Mouse (Mus musculus) midbrain, embryonic 13.5 days (tissue): ENCODE results near the gene Lgals9. TPM values are rescaled to one million over a fixed set of nuclear protein-coding genes. Genes with fewer than 3 reads are reported as not detected.

ENCODE experiments used
- ATAC-seq: fragments of 200-750 bp; cut with Nextera tagmentation; 2 replicates; pipeline ENCODE4 v1.8.0; 2017; ENCODE audit warnings: mild to moderate bottlenecking, moderate TSS enrichment, moderate library complexity
- H3K27ac ChIP-seq: fragments of 300-500 bp; sonication (generic); 2 replicates; pipeline ENCODE4 v1.5.1; 2015; ENCODE audit warnings: inconsistent platforms, mild to moderate bottlenecking, moderate library complexity
- H3K27me3 ChIP-seq: fragments of 300-500 bp; sonication (generic); 2 replicates; pipeline ENCODE4 v1.6.1; 2015; ENCODE audit warnings: mild to moderate bottlenecking, inconsistent platforms
- H3K36me3 ChIP-seq: fragments of 300-500 bp; sonication (generic); 2 replicates; pipeline ENCODE4 v1.6.1; 2015; ENCODE audit warnings: mild to moderate bottlenecking, inconsistent platforms
- H3K4me1 ChIP-seq: fragments of 300-500 bp; sonication (generic); replicated peaks from 2 replicates; pipeline ENCODE4 v1.6.1; 2015; ENCODE audit warnings: inconsistent platforms
- H3K4me2 ChIP-seq: fragments of 300-500 bp; sonication (generic); replicated peaks from 2 replicates; pipeline ENCODE4 v1.6.1; 2015; ENCODE audit warnings: moderate library complexity, mild to moderate bottlenecking, inconsistent platforms
- H3K4me3 ChIP-seq: fragments of 300-500 bp; sonication (generic); replicated peaks from 2 replicates; pipeline ENCODE4 v1.5.1; 2015; ENCODE audit warnings: mild to moderate bottlenecking, inconsistent platforms
- H3K9ac ChIP-seq: fragments of 300-500 bp; sonication (generic); replicated peaks from 2 replicates; pipeline ENCODE4 v1.6.1; 2015; ENCODE audit warnings: mild to moderate bottlenecking, inconsistent platforms
- H3K9me3 ChIP-seq: fragments of 300-500 bp; sonication (generic); 2 replicates; pipeline ENCODE4 v1.6.1; 2016; ENCODE audit warnings: mild to moderate bottlenecking, inconsistent platforms
- WGBS: fragments of 180-500 bp; shearing (Covaris S2); methylation state at CpG from one replicate; pipeline ENCODE4 v1.1.7; 2015; 5-methylcytosine and 5-hydroxymethylcytosine counted together
- polyA plus RNA-seq: library from polyadenylated mRNA; unstranded; fragments of >200 nt; fragmentation: Nextera tagmentation; extraction: Ambion mirVana; gene quantifications from 2 replicates; pipeline ENCODE4 v1.2.1, GENCODE M21; 2015

The Lgals9 gene
- polyA plus RNA-seq, 1 experiment from 2014 or later = 4.2 TPM

DNA sequence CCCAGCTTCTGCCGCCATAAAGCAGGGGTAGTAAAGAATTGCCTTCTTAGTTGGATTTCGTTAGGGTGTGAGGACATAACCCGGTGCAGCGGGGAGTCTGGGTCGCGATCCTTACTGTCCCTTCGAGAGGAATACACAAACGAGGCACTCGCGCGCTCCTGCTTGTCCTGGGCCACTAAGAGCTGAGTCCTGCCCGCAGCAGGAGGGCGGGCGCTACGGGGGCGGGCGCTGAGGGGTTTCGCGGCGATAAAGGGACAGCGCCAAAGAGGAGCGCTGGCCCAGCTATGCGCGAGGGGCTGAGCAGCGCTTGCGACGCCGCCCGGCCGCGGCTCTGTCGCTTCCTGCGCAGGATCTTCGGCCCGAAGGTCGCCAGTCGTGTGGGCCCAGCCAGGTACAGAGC is 59.8 kb downstream of the Lgals9 start:
- peak; percentile 45; the same call in 1 of the 2 replicates for ATAC-seq
- under 1% methylated on average over 35 of the region's 37 CpGs for WGBS
- Histone ChIP-seq H3K9ac (peak overlapping the region; percentile 46), H3K4me1 (peaks cover 6% of the 10 kb centered on the region), H3K4me2 (peak overlapping the region; percentile 58), H3K27me3 (peaks cover 52% of the 10 kb centered on the region), H3K36me3 (no peaks in the 10 kb centered on the region), H3K27ac (no peak overlapping the region), H3K9me3 (no peaks in the 10 kb centered on the region), H3K4me3 (peak overlapping the region; percentile 39)

DNA sequence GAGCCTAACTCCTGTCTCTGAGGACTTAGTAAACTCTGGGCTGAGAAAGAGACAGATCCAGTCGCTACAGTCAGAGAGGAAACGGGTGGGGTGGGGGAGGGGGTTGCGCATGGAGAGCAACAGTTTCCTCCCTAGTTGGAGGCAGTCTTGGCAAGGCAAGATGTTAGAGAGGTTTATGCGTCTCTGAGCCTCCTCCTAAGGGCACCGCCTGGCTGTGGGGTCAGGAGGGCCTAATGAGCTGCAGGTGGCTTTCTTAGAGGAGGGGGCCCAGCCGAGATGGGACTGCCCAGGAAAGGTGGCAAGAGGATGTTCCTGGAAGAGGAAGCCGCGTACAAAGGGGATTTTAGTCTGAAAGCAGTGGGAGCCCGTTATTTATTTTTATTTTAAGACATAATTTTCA is 60.6 kb downstream of the Lgals9 start:
- no peak overlapping the region for H3K27ac ChIP-seq
- 13% methylated on average over 9 of the region's 9 CpGs for WGBS
- H3K4me2 ChIP-seq = no peak overlapping the region
- H3K9me3 ChIP-seq = no peaks in the 10 kb centered on the region
- no peaks in the 10 kb centered on the region for H3K36me3 ChIP-seq
- no peak for ATAC-seq
- H3K4me3 ChIP-seq = no peak overlapping the region
- no peak overlapping the region for H3K9ac ChIP-seq
- H3K27me3 ChIP-seq = peaks cover 52% of the 10 kb centered on the region
- peaks cover 6% of the 10 kb centered on the region for H3K4me1 ChIP-seq

DNA sequence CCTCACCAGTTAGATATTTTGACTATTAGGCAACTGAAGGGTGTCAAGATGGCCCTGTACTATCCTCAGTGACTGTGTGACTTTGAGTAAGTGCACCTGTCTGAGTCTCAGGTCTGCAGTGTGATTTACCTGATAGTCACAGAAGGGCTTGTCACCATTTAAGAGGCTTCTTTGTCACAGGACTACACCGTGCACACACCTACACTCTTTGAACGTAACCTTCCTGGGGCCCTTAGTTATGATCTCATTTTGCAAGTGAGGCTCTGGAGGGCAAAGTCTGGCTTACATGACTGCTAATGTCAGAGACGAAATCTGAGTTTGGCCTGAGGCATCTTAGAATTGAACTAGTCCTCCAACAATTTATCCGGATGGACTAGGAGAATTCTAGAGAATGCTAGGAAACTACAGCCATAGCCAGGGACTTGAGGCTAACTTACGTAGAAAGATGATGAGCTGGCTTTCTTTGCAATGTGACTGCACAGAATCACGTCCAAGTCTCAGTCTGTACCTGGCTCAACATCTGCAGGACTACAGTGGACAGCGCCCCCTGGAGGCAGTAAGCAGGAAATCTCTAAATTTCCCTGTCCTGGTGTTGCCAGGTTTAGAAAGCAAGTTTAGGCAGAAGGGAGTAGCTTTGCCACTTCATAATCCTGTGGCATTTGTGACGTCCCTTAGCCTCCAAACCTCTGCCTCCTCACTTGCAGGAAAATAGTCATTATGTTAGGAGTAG is 61.9 kb downstream of the Lgals9 start:
- Histone ChIP-seq H3K9me3 (no peaks in the 10 kb centered on the region), H3K9ac (no peak overlapping the region), H3K4me1 (peaks cover 6% of the 10 kb centered on the region), H3K4me2 (no peak overlapping the region), H3K36me3 (no peaks in the 10 kb centered on the region), H3K27ac (no peak overlapping the region), H3K4me3 (no peak overlapping the region), H3K27me3 (peaks cover 52% of the 10 kb centered on the region)
- 41% methylated on average over 8 of the region's 8 CpGs for WGBS
- ATAC-seq = no peak

DNA sequence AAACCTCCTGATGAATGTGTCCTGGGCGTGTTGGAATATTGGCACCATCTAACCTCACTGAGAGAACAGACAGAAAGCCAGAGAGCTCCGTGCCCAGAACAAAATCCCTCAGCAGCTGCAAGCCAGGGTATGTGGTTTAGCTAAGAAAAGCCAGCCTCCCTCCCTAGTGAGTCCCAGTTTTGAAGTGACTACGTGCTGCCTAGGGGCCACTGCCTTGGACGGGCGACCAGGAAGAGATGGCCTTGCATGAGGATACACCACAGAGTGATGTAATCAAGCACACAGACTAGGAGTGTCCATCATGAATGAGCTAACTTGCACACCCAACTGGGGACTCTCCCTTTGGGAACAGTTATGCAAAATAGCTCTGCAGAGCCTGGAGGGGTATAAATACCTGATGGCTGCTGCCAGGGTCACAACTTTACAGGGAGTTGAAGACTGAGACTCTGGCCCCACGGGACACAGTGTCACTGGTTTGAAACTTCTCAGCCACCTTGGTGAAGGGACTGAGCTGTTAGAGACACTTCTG is 64.3 kb downstream of the Lgals9 start, which contains the start of gene Nos2:
Gene Nos2, plus strand, starts transcription at position 377 of the 529 bp plus-strand sequence.
- ATAC-seq = no peak
- H3K9me3 ChIP-seq = no peaks in the 10 kb centered on the region
- H3K4me1 ChIP-seq = peaks cover 6% of the 10 kb centered on the region
- no peaks in the 10 kb centered on the region for H3K36me3 ChIP-seq
- peaks cover 34% of the 10 kb centered on the region for H3K27me3 ChIP-seq
- no peak within 1 kb of the TSS for H3K9ac ChIP-seq
- no peak within 1 kb of the TSS for H3K4me2 ChIP-seq
- H3K4me3 ChIP-seq = no peak within 1 kb of the TSS
- no peak within 1 kb of the TSS for H3K27ac ChIP-seq
- WGBS = 63% methylated on average over 6 of the region's 6 CpGs

DNA sequence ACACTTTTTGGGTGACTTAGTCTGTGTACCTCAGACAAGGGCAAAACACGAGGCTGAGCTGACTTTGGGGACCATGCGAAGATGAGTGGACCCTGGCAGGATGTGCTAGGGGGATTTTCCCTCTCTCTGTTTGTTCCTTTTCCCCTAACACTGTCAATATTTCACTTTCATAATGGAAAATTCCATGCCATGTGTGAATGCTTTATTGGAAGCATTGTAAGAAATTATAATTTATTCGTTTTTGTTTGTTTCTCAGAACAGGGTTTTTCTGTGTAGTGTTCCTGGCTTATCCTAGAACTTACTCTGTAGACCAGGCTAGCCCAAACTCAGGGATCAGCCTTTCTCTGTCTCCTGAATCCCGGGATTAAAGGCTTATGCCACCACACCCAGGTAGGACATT is 65.0 kb downstream of the Lgals9 start:
- no peak overlapping the region for H3K9ac ChIP-seq
- H3K4me1 ChIP-seq = peaks cover under 1% of the 10 kb centered on the region; the same call in 1 of the 2 replicates
- WGBS = 69% methylated on average over 4 of the region's 4 CpGs
- no peak for ATAC-seq
- peaks cover 27% of the 10 kb centered on the region for H3K27me3 ChIP-seq
- no peak overlapping the region for H3K27ac ChIP-seq
- no peak overlapping the region for H3K4me3 ChIP-seq
- no peaks in the 10 kb centered on the region for H3K9me3 ChIP-seq
- H3K4me2 ChIP-seq = no peak overlapping the region
- H3K36me3 ChIP-seq = no peaks in the 10 kb centered on the region

DNA sequence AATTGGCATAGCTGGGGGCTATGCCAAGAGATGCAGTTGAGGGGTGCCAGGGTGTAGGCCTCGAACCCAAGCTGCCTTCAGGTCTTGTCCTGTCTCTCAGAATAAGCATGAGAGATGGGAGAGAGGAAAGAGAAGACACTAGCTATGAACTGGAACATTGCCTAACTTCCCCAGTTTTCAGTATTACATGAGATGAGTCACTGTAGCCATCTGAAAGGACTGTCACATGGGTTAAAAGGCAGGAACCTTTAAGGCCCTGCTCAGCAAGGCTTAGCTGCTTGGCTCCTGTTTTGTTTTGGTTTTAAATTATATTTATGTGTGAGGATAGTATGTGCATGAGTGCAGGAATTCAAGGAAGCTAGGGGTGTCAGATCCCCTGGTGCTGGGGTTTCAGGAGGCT is 68.3 kb downstream of the Lgals9 start:
- ATAC-seq = no peak
- H3K4me3 ChIP-seq = no peak overlapping the region
- 89% methylated on average over 1 of the region's 1 CpGs for WGBS
- no peak overlapping the region for H3K4me2 ChIP-seq
- H3K36me3 ChIP-seq = no peaks in the 10 kb centered on the region
- H3K9me3 ChIP-seq = no peaks in the 10 kb centered on the region
- H3K9ac ChIP-seq = no peak overlapping the region
- no peaks in the 10 kb centered on the region for H3K4me1 ChIP-seq
- no peak overlapping the region for H3K27ac ChIP-seq
- H3K27me3 ChIP-seq = no peaks in the 10 kb centered on the region

DNA sequence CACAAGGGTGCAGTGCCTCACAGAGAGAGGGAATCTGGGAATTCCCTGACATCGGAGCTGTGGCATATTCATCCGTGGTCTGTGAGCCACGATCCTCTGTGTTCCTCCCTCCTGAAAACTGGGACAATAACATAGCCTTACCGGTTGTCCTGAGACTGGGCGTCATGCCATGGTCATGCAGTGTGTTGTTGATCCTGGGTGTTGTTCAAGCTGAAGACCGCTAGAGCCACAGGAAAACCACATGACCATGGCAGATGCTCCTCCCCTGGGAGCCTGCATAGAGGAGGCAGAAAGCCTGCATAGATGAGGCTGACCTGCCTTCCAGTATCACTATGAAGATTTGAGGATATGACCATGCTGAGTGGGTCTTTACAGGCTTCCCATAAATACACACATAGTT is 69.3 kb downstream of the Lgals9 start:
- no peaks in the 10 kb centered on the region for H3K4me1 ChIP-seq
- no peak overlapping the region for H3K27ac ChIP-seq
- no peaks in the 10 kb centered on the region for H3K27me3 ChIP-seq
- no peak overlapping the region for H3K4me3 ChIP-seq
- H3K9me3 ChIP-seq = no peaks in the 10 kb centered on the region
- H3K9ac ChIP-seq = no peak overlapping the region
- WGBS = 84% methylated on average over 6 of the region's 6 CpGs
- no peak overlapping the region for H3K4me2 ChIP-seq
- no peak for ATAC-seq
- H3K36me3 ChIP-seq = no peaks in the 10 kb centered on the region

Other genes with a start within 250 kb of the Lgals9 start
- gene Ccnq, start 233.2 kb downstream of the Lgals9 start, polyA plus RNA-seq = 33.2 and 34.3 TPM in 2 replicates
- 25.3 and 28.2 TPM in 2 replicates for gene Lyrm9, start 158.4 kb downstream of the Lgals9 start, polyA plus RNA-seq
- 0.71 and 0.82 TPM in 2 replicates for gene Nos2, start 64.2 kb downstream of the Lgals9 start, polyA plus RNA-seq
- gene Ksr1, start 161.5 kb upstream of the Lgals9 start, polyA plus RNA-seq = 2.3 and 3.7 TPM in 2 replicates